Mouse (Mus musculus) E14TG2a.4 (cell line): ENCODE measurements at regions not wholly inside any gene's neighbourhood (a gene's known extent, or its start where the extent isn't known, plus 50 kb on each side); places are given as distances from the start of the nearest gene placed in this dataset.

Experiments
- CTCF ChIP-seq: conservative IDR thresholded peaks from 2 replicates; pipeline ENCODE4 v1.5.1; 2014; ENCODE audit warnings: low read length
- NANOG ChIP-seq: IDR thresholded peaks from 2 replicates; pipeline ENCODE4 v1.6.1; 2014; ENCODE audit warnings: borderline replicate concordance, low read length, mixed read lengths
- POU5F1 ChIP-seq: IDR thresholded peaks from 2 replicates; pipeline ENCODE4 v1.6.1; 2014; ENCODE audit warnings: low read length, borderline replicate concordance

- no peak for TF ChIP-seq CTCF
- no peak for TF ChIP-seq NANOG
- no peak for TF ChIP-seq POU5F1
Observed at GRCm38 (mm10) chr16:27195650-27196049, 111.6 kb upstream of the Ostn start.
